Mouse (Mus musculus) natural killer cell, adult 2 months (primary cell): ENCODE measurements around the gene Map2k4.

ENCODE experiments used
- DNase-seq, 2 experiments: peaks; one replicate each; pipeline ENCODE4 v3.0.0; 2022; ENCODE audit warnings: low spot score in 2 of 2

Gene Map2k4

DNA sequence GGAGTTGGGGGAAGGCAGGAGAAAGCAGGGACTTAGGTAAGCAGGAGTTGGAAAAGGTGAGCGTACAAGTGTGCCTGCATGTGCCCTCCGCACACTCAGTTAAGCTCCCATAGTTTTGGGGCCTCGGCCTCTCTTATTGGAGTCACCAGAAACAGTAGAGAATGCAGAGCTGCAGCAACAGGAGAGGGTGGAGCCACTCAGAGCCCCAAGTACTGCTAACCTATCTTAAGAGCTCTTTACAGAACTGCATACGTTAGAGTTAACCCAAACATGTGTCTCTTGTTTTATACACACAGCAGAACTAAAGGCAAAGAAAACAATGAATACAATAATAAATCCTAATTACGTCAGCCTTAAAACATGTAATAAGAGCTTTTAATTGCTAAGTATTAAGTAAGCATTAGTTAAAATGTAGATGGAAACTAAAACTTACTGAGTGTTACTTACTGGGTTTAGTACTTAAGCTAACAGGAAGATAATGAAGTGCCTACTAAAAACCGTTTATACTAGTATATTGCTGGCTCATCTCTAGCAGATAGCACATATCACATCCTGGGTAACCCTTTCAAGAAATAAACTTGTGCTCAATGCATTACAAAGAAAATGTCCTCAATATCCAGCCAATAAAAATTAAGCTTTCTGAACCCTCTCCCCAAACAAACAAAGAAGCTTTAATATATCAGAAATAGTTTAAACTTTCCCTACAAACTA lies 14.0 kb downstream of the Map2k4 start:
- DNase-seq: no peak

DNA sequence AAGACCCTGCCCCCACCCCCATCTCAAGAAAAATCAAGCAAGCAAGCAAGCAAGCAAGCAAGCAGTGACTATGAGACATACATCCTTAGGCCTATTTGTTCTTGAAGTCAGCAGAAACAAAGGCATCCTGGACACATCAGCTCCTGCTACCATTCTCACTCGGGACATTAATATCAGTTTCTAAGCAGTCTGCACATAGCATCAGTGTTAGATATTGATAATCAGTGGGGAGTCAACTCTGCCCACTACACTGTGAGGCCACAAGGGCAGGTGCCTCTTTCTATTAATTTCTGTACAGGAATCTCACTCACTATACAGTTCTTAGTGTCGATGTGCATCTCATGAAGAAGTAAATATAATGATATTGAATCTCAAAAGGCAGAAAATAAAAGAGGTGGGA lies 14.6 kb downstream of the Map2k4 start:
- no peak for DNase-seq

DNA sequence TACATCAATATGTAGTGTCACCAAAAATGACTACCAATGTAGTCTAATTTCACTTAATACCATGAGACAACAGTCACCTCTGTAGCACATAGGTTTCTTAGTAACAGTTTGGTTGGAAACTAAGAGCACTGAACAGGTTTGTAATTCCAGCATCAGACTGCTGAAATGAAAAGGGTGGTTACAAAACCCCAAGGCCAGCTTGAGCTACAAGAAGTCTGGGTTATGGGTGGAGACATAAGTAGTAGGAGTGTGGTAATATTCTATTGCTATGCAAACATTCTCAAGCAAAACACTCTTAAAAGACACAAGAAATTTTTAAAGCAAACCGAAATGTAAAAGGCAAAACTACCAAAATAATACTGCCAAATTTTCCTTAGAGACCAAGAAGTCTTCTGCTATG lies 16.6 kb downstream of the Map2k4 start:
- no peak for DNase-seq

- DNase-seq: no peak
Measured at GRCm38 (mm10) chr11:65769990-65770389, 18.1 kb downstream of the Map2k4 start.

GRCm38 (mm10) chr11:65768445-65768844 lies 19.7 kb downstream of the Map2k4 start:
- DNase-seq: no peak

DNA sequence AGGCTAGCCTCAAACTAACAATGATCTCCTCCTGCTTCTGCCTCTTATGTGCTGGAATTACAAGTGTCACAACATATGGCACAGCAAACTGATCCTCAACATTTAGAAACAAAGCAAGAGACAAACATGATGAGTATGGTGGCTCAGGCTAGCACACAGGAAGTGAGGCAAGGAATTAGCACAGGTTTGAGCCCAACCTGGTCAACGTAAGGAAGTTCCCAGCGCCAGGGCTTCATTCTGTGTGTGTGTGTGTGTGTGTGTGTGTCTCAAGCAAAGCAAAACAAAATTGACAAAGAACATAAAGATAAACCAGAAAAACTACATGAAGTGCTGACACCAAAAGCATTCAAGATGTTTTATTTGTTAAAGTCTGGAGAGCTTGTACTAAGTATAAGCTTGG lies 27.2 kb downstream of the Map2k4 start:
- DNase-seq: no peak

DNA sequence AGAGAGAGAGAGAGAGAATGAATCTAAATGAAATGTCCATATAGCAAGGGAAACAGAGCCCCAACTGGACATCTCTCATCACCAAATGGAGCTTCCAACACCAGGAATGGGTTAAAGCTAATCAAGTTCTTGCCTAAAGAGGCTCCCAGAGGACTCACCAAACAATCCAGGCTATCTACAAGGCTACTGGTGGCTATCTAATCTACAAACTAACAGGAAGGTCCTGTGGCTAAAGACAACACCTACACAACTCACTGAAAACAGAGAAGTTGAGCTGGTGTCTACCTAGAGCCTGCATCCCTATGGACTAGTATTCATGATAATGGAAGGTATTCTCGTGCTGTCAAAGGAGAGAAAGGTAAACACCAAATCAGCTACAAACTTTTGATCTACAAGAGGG lies 28.7 kb downstream of the Map2k4 start:
- DNase-seq: no peak

DNA sequence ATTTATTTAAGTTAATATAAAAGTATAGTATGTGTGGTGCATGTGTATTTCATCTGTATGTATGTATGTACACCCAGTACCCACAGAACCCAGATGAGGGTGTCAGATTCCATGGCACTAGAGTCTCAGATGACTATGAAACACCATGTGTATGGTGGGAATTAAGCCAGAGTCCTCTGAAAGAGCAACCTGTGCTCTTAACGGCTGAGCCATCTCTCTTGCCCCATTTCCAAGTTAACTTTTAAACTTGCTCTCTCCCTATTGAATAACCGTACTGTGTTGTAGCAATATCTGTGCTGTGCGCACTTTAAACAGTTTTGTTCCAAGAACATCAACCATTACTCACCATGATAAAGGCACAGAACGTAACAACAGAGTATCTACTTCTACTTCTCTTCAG lies 33.9 kb downstream of the Map2k4 start:
- no peak for DNase-seq

DNA sequence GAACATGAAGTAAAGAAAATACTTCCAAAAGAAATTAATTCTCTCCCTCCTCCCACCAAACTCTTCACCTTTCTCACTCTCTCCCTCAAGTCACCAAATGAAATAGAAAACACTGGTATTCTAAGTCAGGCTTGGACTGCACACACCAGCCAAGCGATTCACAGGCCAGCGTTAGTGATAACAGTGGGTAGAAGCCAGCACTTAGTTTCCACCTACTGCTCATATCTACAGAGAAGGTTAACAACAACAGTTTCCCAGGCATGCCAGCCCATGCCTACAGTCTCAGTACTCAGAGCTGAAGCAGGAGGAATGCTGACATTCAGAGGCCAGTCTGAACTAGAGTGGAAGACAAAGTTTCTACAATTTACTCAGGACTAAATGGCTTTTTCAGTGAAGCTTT lies 34.5 kb downstream of the Map2k4 start:
- no peak for DNase-seq

DNA sequence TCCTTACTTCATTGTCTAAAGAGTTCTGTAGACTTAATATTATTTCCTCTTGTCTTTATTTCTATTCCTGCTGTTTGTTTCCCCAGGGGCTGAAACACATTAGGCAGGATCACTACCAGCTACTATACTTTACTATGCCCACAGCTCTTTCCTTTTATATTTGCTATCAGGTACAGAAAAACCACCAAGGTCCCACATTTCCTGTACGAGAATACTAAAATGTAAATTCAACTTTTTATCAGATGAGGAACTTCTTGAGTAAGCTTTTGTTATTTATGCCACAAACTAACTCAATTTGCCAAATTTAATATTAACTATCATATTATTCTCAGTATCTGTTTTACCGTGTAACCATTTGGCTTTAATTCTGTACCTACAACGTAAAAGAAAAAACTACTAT lies 37.6 kb downstream of the Map2k4 start:
- DNase-seq: no peak

- no peak for DNase-seq
Measured at GRCm38 (mm10) chr11:65747433-65747832, 40.7 kb downstream of the Map2k4 start.

GRCm38 (mm10) chr11:65745707-65746333 lies 42.3 kb downstream of the Map2k4 start:
- DNase-seq: no peak

DNA sequence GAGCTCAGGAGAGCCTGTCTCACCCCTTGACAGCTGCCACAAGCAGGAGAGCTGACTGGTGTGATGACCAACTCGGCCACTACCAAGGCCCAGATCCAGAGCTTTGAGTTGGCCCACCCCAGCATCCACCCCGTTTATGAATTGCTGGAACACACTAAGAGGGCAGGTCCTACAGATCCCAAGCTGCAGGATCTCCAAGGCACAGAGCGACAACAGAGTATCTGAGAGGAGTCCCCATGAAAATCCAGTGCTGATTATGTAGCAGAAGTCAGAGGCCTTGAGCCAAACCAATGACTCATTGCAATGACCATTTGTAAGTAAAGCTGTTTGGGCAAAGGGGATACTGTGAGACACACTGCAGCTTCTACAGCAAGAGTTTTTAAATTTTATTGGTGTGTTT lies 44.2 kb downstream of the Map2k4 start:
- no peak for DNase-seq

DNA sequence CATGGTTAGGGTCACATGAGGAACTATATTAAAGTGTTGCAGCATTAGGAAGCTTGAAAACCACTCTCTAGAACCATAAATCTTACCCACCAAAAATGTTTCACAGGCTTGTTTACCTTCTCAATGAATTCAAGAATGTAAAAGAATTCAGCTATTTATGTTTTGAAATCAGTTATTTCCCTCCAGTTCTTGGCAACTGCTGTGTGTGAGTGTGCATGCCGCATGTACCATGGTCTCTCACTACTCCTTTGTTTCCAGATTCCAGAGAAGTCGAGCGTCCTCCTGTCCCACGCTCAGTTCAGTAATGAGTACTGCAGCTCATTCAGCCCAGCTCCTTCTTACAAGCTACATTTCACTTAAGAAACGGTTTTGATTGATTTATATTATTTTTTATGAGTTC lies 47.3 kb downstream of the Map2k4 start:
- DNase-seq: no peak

- DNase-seq: no peak
Measured at GRCm38 (mm10) chr11:65740390-65740789, 47.7 kb downstream of the Map2k4 start.

- DNase-seq: no peak
Measured at GRCm38 (mm10) chr11:65739880-65740279, 48.2 kb downstream of the Map2k4 start.

DNA sequence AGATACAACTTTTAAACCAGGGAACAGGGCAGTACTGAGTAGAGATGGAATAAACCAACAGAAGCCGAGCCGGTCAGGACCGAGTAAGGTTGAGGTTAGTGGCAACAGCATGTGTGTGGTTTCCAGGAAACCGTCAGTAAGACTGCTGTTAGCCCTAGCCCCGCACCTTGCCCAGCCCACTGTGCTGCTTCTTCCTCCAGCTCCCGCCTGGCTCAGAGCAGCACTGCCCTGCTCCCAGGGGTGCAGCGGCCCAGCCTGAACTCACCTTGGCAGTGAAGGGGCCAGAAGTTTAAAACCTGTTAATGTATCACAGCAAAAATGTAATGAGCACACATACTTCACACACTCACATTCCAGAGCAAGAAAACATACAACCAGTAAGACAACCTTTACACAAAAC lies 53.4 kb downstream of the Map2k4 start:
- DNase-seq: no peak

GRCm38 (mm10) chr11:65729623-65730217 lies 58.4 kb downstream of the Map2k4 start:
- no peak for DNase-seq

DNA sequence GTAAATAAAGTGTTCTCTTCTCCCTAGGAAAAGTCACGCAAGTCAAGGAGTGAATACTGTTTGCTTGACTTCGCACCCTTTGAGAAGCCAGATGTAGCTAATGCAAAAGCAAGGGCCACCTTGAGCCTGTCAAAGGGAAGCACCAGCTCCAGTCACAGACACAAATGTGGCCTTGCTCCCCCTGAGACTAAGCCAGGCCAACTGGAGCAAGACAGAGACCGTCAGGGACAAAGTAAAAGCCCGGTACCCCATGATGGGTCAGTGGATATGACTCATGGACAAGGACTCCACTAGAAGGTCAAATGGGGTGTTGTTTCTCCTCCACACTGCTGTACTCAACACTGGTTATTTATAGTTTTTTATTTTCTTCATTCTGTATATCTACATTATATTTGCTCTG lies 59.2 kb downstream of the Map2k4 start:
- DNase-seq: no peak

GRCm38 (mm10) chr11:65723715-65724114 lies 64.4 kb downstream of the Map2k4 start:
- DNase-seq: no peak

DNA sequence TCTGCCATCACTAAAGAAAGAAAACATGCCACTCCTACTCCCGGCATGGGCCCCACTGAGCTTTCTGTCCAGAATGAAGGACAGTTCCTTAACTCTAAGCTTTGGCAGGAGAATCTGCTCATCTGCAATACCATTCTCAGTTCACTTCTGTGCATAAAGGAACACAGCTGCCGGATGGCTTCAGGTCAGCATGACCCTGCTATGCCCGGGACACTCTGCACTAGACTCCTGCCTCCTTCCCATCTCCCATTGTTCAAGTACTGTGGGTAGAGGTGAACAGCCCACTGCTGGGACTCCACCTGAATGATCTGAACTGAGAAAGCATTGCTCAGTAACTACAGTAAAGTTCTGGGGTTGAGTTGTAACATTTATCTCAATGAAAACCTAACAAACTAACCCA lies 66.5 kb downstream of the Map2k4 start:
- DNase-seq: no peak

DNA sequence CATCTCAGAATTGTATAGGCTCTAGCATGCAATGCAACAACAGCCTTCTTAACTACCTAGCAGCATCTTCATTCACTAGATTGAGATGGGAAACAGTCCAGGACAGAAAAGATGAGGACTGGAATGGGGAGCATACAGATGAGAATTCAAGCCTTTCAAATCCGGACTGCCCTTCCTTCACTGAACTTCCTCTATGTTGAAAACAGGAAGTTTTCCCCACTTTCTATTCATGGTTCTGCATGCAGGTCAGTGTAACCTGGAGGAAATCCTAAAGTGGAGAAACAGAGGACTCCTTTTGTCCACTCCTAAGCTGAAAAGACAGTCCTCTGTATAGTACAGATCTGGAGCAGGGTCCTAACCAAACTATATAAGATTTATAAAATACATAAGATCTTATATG lies 68.1 kb downstream of the Map2k4 start:
- no peak for DNase-seq

- no peak for DNase-seq
Measured at GRCm38 (mm10) chr11:65713830-65714229, 74.3 kb downstream of the Map2k4 start.
